Mouse (Mus musculus) gastrocnemius, postnatal 4 days (tissue): ENCODE data around the gene Cuta. TPM values are rescaled to one million over a fixed set of nuclear protein-coding genes. Genes with fewer than 3 reads are reported as not detected.
A peak's percentile ranks its signal among the peaks of the same experiment; 100 is the strongest.
"Not testable (repeated sequence)": the region's sequence is repeated elsewhere in the genome, so short reads cannot be mapped to it uniquely, and the experiment has no call there.

Experiments used
- DNase-seq, 2 experiments: peaks; one replicate each; pipeline ENCODE4 v3.0.0; 2021 to 2022; ENCODE audit warnings: low spot score in 2 of 2, mixed read lengths in 2 of 2
- total RNA-seq, 2 experiments: library from RNA; stranded (reverse); gene quantifications; 2 replicates each; pipeline ENCODE4 v1.2.3; 2021

Cuta gene
- total RNA-seq, 2 experiments from 2014 or later: 90.4 to 92.8 TPM

GRCm38 (mm10) chr17:26937883-26938695, 1.3 kb downstream of the Cuta start:
- DNase-seq: no peak

DNA sequence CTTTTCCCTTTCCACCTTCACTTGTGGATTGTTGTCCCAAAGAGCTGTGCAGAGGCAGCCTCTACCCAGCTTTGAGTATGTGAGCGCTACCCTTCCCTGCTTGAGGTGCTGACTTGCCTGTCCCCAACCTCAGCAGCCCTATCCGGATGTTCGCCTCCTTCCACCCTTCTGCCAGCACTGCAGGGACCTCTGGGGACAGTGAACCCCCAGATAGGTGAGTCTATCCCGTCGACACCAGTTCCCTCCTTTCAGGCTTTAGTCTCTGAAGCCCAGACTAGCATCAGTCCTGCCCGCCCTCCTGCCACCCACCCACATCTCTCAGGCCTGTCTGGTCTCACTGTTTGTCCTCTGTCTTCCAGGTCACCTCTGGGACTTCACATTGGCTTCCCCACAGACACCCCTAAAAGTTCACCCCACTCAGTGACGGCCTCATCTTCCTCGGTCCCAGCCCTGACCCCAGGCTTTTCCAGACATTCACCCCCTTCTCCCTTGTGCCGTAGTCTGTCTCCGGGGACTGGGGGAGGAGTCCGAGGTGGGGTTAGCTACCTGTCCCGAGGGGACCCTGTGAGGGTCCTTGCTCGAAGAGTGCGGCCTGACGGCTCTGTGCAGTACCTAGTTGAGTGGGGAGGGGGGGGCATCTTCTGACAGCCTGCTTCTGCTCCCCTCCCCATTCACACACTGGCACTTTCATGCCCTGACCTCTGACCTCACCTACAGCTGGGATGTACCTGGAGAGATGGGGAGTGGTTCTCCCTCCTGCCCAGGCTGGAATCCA, 2.3 kb downstream of the Cuta start:
- DNase-seq: no peak

GRCm38 (mm10) chr17:26936453-26936852, 2.9 kb downstream of the Cuta start:
- DNase-seq: no peak

DNA sequence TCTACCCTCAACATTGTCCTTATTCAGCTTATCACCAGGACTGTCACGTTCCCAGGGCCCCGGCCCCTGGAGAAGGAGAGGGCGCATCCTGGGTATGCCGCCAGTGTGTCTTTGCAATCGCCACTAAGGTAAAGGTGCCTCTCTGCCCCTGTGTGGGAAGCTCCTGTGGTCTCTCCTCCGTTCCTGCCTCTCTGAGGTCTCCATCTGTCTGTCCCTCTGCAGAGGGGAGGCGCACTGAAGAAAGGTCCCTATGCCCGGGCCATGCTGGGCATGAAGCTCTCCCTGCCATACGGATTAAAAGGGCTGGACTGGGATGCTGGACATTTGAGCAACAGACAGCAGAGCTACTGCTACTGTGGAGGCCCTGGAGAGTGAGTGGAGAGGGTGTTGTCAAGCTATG, 4.3 kb downstream of the Cuta start:
- DNase-seq: no peak

- DNase-seq: no peak
These were observed 5.2 kb downstream of the Cuta start for GRCm38 (mm10) chr17:26933885-26934827.

- peak in 1 of 2 experiments; percentile 14 for DNase-seq
These were observed 6.0 kb downstream of the Cuta start for GRCm38 (mm10) chr17:26933419-26933818.

GRCm38 (mm10) chr17:26932839-26933398, 6.5 kb downstream of the Cuta start, which contains the start of gene Phf1:
Gene Phf1, plus strand, starts transcription at chr17:26933052.
- peak; percentile 93 to 96 for DNase-seq

DNA sequence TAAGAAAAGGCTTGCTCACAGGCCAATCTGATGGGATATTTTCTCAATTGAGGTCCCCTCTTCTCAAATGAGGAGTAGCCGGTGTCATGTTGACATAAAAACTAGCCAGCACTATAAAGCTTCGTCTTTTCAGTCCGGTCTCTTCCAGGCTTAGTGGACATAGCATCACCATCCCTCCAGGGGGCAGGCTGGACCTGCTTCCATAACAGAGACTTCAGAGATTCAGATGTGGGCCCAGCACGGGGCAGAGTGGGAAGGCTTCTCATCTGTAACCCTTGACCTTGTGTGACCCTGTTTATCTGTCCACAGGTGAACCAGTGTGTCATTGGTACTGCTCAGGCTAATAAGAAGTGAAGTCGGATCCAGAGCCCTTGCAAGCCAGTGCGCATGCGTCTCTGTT, 7.6 kb downstream of the Cuta start:
- DNase-seq: not testable (repeated sequence)

DNA sequence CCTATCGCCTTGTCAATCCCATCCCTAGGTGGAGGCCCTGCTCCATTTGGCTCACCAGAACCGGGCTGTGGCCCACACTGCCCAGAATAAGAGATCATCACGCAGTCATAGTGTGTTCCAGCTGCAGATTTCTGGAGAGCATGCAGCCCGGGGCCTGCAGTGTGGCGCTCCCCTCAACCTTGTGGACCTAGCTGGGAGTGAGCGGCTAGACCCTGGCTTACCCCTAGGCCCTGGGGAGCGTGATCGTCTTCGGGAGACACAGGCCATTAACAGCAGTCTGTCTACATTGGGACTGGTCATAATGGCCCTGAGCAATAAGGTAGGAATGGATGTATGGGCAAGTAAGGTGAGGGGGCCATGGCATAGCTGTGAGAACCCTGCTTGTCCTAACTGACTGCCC, 14.0 kb downstream of the Cuta start:
- not testable (repeated sequence) for DNase-seq

DNA sequence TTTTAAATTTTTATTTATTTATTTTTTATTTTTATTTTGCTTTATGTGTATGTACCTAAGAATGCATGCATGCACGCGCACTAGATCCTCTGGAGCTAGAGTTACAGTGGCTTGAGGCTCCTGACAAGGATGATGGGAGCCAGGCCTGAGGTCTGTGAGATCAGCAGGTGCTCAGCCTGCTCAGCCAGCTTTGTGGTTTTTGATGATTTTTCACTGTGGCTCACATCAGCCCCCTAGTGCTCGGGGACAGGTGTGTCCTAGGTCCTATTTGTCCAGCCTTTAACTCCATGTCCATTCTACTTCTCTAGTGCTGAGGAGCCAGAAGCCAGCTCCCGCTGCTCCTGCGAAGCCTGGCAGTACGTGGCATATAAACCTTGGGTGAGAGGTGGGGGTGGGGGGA, 17.0 kb downstream of the Cuta start:
- not testable (repeated sequence) for DNase-seq

DNA sequence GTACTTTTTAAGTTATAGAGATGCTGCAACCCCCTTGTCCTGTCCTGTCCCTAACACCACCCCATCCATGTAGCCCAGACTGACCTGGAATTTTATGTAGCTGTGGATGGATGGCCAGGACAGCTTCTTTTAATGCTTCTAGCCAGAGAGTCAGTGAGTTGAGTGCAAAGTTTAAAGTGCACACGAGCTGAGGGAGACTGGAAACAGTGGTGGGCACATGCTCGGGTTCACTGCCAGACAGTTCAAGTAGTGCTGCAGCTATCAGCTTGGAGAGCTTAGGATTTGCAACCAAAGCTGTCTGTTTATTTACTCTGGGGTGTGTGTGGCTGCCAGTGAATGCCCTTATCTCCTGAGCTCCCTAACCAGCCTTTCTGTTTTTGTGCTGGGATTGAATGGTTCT, 19.9 kb downstream of the Cuta start:
- DNase-seq: not testable (repeated sequence)

DNA sequence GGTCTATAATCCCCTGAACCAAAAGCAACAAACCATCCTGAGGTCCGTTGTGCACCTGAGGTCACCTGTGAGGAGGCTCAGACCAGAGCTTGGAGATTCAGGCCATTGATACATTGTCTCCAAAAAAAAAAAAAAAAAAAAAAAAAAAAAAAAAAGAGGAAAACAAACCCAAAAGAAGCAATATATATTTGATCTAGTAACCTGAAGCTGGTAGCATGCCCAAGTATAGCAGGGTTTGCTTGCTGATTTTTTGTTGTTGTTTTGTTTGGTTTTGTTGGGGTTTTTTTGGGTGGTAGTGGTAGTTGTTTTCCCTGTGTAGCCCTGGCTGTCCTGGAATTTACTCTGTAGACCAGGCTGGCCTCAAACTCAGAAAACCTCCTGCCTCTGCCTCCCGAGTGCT, 21.0 kb downstream of the Cuta start:
- DNase-seq: no peak

DNA sequence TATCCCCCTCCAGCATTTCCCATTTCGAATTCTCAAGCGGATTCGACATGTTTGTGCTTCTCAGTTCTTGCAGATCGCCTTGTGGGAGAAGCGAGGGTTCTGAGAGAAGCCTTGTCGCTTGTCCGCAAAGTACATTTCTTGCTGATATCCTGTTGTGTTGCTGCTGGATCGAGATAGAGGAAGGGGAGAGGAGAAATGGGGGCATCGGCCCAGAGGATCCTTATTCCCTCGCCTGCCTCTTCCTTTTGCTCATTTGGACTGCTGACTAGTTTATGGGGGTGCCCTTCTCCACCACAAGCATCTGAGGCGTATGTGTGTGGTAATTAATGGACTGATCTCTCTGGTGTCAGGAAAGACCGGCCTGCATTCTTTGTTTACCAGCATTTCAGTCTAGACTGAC, 21.8 kb downstream of the Cuta start:
- DNase-seq: not testable (repeated sequence)

DNA sequence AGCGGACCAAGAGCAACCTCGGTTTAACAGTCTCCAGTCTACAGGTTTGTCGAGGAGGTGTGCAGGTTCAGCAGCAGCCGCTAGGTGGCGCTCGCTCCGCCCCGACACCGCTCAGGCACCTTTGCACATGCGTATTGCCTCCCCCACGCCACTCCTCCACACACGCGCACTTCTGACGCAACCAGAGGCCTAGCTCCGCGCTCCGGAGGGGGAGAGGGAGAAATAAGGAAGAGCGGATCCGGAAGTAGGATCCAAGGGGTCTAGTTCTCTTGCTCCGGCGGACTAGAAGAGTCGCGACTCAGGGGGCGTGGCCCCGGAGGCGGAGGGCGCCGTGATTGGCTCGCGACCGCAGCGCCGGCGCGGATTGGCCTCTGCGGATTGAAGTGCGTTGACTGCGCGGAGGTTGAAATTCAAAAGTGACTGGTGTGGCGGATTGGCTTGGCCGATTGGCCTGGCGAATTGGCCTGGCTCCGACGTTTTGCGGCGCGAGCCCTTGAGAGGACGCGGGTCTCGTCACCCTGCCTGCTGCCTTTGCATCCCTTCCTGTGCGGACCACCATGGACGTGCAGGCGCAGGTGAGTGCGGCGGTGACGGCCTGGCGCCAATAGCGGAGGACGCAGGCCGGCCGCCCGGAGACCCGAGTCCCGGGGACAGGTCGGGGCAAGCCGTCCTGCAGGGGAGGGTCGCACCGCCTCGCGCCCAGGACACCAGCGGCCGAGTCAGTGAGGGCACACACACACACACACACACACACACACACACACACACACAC, 22.5 kb downstream of the Cuta start, which contains the start of gene Kifc5b:
Kifc5b (plus strand) TSS at position 381 of the 772 bp plus-strand sequence.
- DNase-seq: peak; percentile 97 to 100

DNA sequence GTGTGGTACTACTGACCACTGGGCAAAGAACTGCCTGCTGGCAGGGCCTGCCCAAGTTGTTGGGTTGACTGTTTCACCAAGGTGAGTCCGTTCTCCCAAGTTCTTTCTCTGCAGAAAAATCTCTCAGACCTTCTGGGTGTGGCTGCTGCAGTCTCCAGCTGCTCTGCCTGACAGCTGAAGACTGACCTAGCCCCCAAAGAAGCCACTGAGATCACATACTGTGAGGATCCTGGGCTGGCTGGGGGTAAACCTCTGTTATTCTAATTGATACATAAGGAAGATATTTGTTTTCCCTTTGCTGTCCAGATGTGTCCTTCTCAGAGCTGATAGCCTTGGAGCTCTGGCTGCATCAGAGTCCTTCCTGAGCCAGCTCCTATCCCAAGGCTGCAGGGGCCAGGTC, 24.1 kb downstream of the Cuta start:
- no peak for DNase-seq

- DNase-seq: not testable (repeated sequence)
These were observed 31.9 kb downstream of the Cuta start for GRCm38 (mm10) chr17:26907506-26907905.

DNA sequence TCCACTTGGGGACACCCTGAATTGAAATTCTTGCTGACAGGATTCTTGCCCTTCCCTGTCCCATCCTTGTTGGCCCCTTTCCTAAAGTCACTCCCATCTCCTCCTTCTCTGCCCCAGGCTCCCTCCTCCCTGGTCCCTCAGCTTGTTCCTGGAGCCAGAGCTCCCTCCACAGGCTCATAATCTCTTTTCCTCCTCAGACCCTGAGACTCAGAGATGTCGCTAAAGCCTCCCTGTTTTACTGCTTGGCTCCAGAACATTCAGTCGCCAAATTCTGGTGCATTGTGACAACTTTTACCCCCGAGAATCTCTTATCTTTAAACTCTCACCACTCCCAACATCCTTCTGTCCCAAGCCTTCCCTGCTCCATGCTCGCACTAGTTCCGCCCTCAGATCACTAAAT, 35.0 kb downstream of the Cuta start:
- no peak for DNase-seq

GRCm38 (mm10) chr17:26900916-26901315, 38.5 kb downstream of the Cuta start:
- no peak for DNase-seq

DNA sequence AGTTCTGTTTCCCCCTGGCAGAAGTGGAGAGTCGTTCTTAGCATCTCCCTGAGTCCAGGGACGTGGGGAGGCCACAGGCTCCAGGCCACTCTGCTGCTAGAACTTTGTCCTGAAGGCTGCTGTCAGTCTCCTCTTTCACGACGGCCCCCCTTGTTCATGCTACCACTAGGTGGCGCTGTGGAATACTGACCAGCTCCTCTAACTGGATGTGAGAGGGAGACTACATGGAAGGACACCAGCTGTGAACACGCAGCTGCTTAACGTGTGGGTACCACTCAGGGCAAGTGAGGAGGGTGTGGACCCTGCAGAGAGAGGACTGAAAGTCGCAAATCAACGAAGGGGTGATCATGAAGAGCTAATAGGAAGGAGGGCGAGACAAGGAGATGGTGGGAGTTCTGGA, 43.8 kb downstream of the Cuta start:
- DNase-seq: peak; percentile 61 to 73

DNA sequence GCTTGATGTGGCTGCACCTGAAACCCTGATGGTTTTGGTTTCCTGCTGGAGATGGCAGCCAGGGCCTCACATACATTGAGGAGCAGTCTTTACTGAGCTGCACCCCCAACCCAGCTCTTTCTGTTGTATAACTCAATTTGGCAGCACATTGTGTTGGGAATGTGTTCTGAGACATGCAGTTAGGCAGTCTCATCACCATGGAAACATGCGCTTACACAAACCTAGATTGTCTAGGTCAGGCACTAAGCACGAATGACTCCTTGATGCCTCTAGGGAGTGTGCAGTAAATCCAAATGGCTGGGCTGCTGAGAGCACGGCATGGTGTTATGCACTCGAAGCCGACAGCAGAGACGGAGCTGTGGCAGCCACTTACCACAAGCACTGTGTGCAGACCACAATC, 45.0 kb downstream of the Cuta start:
- DNase-seq: no peak
